In the genomic region with DNA sequence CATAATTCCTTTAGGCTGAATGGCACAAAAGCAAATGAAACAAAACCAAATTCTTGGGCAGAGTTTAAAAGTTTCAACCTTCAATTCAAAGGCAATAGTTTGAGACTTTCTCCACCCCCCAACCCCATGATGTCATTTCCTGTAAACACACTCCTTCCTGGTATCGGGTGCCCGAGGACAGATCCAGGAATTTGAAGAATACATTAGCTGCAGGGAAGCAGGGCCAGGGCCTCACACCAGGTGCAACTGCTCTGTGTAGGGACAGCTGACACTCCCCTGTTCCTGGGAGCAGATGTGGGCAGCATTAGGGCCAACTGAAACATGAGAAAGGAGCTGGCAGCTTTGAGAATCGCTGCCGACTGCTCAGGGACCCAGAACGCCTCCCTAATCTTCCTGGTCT, we compare ENCODE assay signal across 8 mouse cellular contexts.
A peak's percentile ranks its signal among the peaks of the same experiment; 100 is the strongest.
DNase-seq lines count a peak whose midpoint lies in the region; ATAC-seq and TF ChIP-seq lines count a peak whose summit lies in the region.

No protein-coding gene starts in this region.

- H3K27me3 ChIP-seq in kidney, embryonic 14.5 days (ENCODE audit: control insufficient read depth, insufficient read depth, low read length), result no peaks in the 10 kb centered on the region
- H3K27me3 ChIP-seq in heart, postnatal 0 days (ENCODE audit: control insufficient read depth, insufficient read depth, low read length), result no peaks in the 10 kb centered on the region
- no peaks in the 10 kb centered on the region for H3K27me3 ChIP-seq in liver, postnatal 0 days (ENCODE audit: insufficient read depth, low read length)

- peak overlapping the region; percentile 30 for H3K4me2 ChIP-seq in kidney, embryonic 14.5 days (replicated peaks; ENCODE audit: low read depth, low read length)
- H3K4me2 ChIP-seq in heart, postnatal 0 days (ENCODE audit: low read depth, low read length), result 0 out of 2 replicates have a peak overlapping the region, but pooled peaks have one; percentile 10
- H3K4me2 ChIP-seq in liver, postnatal 0 days (ENCODE audit: low read depth, low read length), result peak overlapping the region; percentile 2; the same call in 1 of the 2 replicates

- no peak for TF ChIP-seq CTCF in heart, postnatal 0 days (IDR thresholded peaks at IDR 0.05; ENCODE audit: low read depth)
- TF ChIP-seq CTCF in liver, postnatal 0 days (IDR thresholded peaks at IDR 0.05; ENCODE audit: low read depth), result no peak
- TF ChIP-seq CTCF in layer of hippocampus, adult 2 months (conservative IDR thresholded peaks at IDR 0.05), result no peak

- H3K36me3 ChIP-seq in kidney, embryonic 14.5 days (ENCODE audit: control insufficient read depth, insufficient read depth, low read length), result no peaks in the 10 kb centered on the region
- H3K36me3 ChIP-seq in heart, postnatal 0 days (replicated peaks; ENCODE audit: control insufficient read depth, insufficient read depth, low read length), result no peaks in the 10 kb centered on the region
- H3K36me3 ChIP-seq in liver, postnatal 0 days (replicated peaks; ENCODE audit: insufficient read depth, low read length), result no peaks in the 10 kb centered on the region; the same call in 1 of the 2 replicates

- H3K4me1 ChIP-seq in kidney, embryonic 14.5 days (ENCODE audit: control insufficient read depth, insufficient read depth, low read length), result peaks cover 21% of the 10 kb centered on the region
- no peaks in the 10 kb centered on the region for H3K4me1 ChIP-seq in heart, postnatal 0 days (ENCODE audit: control insufficient read depth, insufficient read depth)
- H3K4me1 ChIP-seq in liver, postnatal 0 days (ENCODE audit: insufficient read depth), result peaks cover 23% of the 10 kb centered on the region

- H3K9ac ChIP-seq in kidney, embryonic 14.5 days (ENCODE audit: low read depth, low read length), result no peak overlapping the region
- H3K9ac ChIP-seq in heart, postnatal 0 days (replicated peaks; ENCODE audit: low read depth, low read length), result no peak overlapping the region
- H3K9ac ChIP-seq in liver, postnatal 0 days (replicated peaks), result peak overlapping the region; percentile 26; the same call in 1 of the 2 replicates

- no peak for DNase-seq in kidney, adult 8-10 months
- DNase-seq in R1 (ENCODE audit: low read depth, low spot score), result peak; percentile 90
- peak; percentile 41 for DNase-seq in heart, postnatal 0 days (ENCODE audit: low spot score)
- no peak for DNase-seq in liver, postnatal 0 days
- DNase-seq in cerebellum, postnatal 4 days (ENCODE audit: low spot score in 2 of 2), result no peak
- no peak for DNase-seq in layer of hippocampus, adult 2 months (ENCODE audit: low spot score in 2 of 2)
- no peak for DNase-seq in adrenal gland, postnatal 25 days

- no peaks in the 10 kb centered on the region for H3K9me3 ChIP-seq in kidney, embryonic 14.5 days (ENCODE audit: control insufficient read depth, low read length)
- no peaks in the 10 kb centered on the region for H3K9me3 ChIP-seq in heart, postnatal 0 days (replicated peaks; ENCODE audit: control insufficient read depth, low read length)
- H3K9me3 ChIP-seq in liver, postnatal 0 days (ENCODE audit: low read length), result no peaks in the 10 kb centered on the region

- WGBS in kidney, embryonic 14.5 days, result 9% methylated on average over 5 of the region's 5 CpGs
- 21% methylated on average over 5 of the region's 5 CpGs for WGBS in heart, postnatal 0 days
- 42% methylated on average over 5 of the region's 5 CpGs for WGBS in liver, postnatal 0 days (ENCODE audit: insufficient replicate concordance)

- ATAC-seq in kidney, embryonic 14.5 days (ENCODE audit: low FRiP score, low TSS enrichment), result peak; percentile 85
- 0 out of 2 replicates have a peak, but pooled peaks have one; percentile 44 for ATAC-seq in heart, postnatal 0 days (ENCODE audit: insufficient read depth, low read depth)
- ATAC-seq in liver, postnatal 0 days, result no peak

- TF ChIP-seq EP300 in heart, postnatal 0 days (IDR thresholded peaks at IDR 0.05; ENCODE audit: low read depth), result no peak
- TF ChIP-seq EP300 in liver, postnatal 0 days (IDR thresholded peaks at IDR 0.05; ENCODE audit: low read depth), result no peak

- H3K4me3 ChIP-seq in kidney, embryonic 14.5 days (ENCODE audit: low read length), result no peak overlapping the region
- H3K4me3 ChIP-seq in heart, postnatal 0 days (ENCODE audit: low read depth, low read length), result no peak overlapping the region
- no peak overlapping the region for H3K4me3 ChIP-seq in liver, postnatal 0 days (ENCODE audit: low read depth, low read length)
- H3K4me3 ChIP-seq in layer of hippocampus, adult 2 months, result no peak overlapping the region

- H3K27ac ChIP-seq in kidney, embryonic 14.5 days (ENCODE audit: low read depth, low read length), result peak overlapping the region; percentile 86
- H3K27ac ChIP-seq in heart, postnatal 0 days (ENCODE audit: low read depth), result peak overlapping the region; percentile 28; the same call in 1 of the 2 replicates
- peak overlapping the region; percentile 14; the same call in 1 of the 2 replicates for H3K27ac ChIP-seq in liver, postnatal 0 days (ENCODE audit: low read depth)
- H3K27ac ChIP-seq in layer of hippocampus, adult 2 months, result no peak overlapping the region; the same call in 1 of the 2 replicates

Comparison
In these comparisons a context has a peak if more than half of its experiments do, and no peak if none do; other contexts are left out.
1. DNase-seq: peak in R1 (single experiment) and heart, postnatal 0 days (single experiment); none in kidney, adult 8-10 months (0 of 2), liver, postnatal 0 days (single experiment), cerebellum, postnatal 4 days (0 of 2), layer of hippocampus, adult 2 months (0 of 2) and adrenal gland, postnatal 25 days (single experiment).
2. Peak in every context shown above with its lines, with median percentiles within 50 percentile points of each other: H3K4me2 ChIP-seq.